Mouse (Mus musculus) kidney, adult 2 months (tissue): Measurements from ENCODE around the gene Kcnh1.

Experiments
- CTCF ChIP-seq: fragments of 200-500 bp; conservative IDR thresholded peaks from 2 replicates; pipeline ENCODE4 v1.5.1; 2011; ENCODE audit warnings: low read depth, mild to moderate bottlenecking, control low read depth, low read length, moderate library complexity, mixed read lengths; ENCODE audit not compliant: insufficient read depth, insufficient read length
- POLR2A ChIP-seq: fragments of 200-500 bp; IDR thresholded peaks from one replicate; pipeline ENCODE4 v1.6.1; 2011; ENCODE audit warnings: low read depth, low read length, control low read depth

DNA sequence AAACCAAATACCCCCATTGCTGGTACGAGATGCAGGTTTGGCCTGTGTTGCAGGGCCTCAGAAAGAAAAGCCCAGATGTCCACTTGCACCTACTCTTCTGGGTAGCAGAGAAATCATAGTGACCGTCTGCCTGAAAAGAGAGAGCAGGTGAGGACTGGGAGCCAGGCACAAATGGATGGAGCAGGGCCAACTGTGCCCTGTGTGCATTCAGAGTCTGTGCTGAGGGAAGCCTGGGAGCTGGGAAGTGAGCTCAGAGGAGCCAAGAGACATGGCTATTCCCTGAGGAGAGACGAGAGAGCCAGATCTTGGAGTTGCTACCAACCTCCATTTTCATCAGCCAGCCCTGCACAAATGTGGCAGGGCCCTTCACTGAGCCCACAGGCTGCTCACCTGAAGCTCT is 93.8 kb downstream of the Kcnh1 start:
- TF ChIP-seq CTCF: no peak
- no peak for TF ChIP-seq POLR2A
